Mouse (Mus musculus) thymus, postnatal 10 days (tissue): ENCODE data around the gene Nnmt.

Source experiments
- DNase-seq, 2 experiments: peaks; one replicate each; pipeline ENCODE4 v3.0.0; 2021; ENCODE audit warnings: low spot score in 2 of 2

The Nnmt gene

DNA sequence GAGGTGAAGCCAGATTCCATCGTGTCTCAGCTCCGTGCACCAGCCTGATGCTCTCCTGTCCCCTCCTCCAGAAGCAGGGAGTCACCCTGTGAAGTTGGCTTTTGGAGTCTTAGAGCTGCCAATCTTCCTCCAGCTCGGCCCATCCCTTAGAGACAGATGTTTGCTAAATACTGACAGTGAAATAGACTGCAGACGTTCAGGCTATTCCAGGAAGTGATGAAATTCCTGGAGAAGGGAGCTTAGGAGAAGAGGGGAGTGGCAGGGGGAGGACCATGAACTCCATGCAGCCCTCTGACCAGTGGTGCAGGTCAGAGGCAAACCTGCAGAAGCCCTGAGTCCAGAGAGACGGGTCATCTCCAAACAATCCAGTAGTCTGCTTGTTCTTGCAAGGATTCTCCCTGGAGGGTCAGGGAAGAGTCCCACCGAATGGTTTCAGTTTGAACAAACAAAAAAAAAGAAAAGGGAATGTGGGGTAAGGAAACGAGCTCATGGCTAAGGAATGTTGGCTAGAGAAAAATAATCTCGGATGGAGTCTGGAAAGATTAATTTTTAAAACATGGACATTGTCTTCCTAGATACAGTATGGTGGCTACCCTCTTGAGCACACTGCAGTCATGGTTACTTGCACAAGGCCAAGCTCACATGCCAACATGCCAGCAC lies at the start of gene Nnmt:
Nnmt (minus strand) TSS at position 215 of the 660 bp plus-strand sequence.
- no peak for DNase-seq

DNA sequence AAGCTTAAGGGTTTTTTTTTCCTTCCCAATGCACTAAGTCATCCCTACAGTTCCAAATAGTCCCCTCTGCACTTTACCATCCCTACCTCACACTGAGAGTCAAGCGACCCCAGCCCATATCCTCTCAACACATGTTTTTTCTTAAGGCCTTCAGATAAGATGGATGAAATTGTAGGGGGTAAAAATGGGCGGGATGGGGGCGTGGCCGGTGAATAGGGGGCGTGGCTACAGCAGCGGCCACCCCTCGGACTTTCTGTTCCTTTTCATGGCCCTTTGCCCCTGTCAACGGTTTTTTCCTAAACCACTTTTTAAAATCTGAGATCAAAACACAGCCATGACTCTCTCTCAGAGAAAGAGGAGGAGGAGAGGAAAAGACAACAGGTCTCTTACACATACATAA lies 49.8 kb upstream of the Nnmt start:
- no peak for DNase-seq

DNA sequence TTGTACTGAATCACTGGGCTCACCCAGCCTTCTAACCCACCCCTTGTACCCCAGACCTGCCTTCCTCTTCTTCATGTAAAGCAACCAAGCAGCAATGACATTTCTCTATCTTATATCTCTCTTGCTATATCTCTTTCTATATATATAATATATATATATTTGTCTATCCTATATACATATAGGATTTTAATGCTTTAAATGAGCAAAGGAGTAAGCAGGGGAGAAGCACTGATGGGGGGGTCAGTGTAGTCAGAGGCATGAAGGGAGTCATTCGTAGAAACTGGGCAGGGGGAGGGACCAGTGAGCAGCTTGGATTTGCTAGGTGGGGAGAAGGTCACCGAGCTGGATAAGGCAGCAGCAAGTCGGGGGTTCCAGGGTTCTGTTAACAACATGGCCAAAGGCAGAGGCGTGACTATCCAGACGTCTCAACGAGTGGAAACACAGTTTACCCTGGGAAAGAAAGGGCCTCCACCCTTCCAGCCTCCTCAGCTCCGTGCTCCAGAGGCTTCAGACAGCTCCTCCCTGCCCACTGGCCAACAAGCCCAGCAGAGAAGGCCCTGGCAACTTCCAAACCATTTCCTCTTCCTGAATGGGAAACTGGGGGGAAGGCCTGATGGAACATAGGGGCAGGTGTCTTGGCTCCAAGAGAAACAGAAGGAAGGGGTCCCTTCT lies 48.6 kb upstream of the Nnmt start:
- DNase-seq, result no peak

DNA sequence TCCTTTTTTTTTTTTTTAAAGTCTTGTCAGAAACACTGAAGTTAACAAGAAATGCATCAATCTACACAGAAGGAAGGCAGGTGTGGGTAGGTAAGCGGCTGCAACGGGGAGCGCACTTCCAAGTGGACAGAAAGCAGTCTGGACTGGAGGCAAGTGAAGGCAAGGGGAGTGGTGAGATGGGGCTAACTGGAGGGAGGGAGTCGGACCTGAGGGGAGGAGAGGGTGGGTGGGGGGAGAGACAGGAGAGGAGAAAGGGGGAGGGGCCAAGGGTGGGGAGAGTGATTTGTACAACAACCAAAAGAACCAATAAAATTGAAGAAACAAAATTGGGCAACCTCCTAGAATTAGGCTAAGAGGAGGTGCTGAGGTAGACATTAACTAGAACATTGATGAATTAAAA lies 47.1 kb upstream of the Nnmt start:
- DNase-seq, result no peak

DNA sequence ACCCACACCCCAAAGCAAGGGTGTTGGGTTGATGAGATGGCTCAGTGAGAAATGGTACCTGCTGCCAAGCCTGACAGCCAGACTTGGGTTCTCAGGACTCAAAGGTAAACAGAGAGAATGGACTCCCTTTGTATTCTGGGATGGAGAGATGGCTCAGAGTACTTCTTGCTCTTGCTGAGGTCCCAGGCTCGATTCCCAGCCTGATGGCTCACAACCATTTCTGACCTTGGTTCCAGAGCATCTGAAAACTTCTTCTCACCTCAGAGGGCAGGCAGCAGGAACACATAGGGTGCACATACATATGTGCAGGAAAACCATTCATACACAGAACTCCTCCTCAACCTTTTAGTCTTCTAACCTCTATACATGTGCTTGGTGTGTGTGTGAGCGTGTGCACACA lies 45.9 kb upstream of the Nnmt start:
- no peak for DNase-seq

DNA sequence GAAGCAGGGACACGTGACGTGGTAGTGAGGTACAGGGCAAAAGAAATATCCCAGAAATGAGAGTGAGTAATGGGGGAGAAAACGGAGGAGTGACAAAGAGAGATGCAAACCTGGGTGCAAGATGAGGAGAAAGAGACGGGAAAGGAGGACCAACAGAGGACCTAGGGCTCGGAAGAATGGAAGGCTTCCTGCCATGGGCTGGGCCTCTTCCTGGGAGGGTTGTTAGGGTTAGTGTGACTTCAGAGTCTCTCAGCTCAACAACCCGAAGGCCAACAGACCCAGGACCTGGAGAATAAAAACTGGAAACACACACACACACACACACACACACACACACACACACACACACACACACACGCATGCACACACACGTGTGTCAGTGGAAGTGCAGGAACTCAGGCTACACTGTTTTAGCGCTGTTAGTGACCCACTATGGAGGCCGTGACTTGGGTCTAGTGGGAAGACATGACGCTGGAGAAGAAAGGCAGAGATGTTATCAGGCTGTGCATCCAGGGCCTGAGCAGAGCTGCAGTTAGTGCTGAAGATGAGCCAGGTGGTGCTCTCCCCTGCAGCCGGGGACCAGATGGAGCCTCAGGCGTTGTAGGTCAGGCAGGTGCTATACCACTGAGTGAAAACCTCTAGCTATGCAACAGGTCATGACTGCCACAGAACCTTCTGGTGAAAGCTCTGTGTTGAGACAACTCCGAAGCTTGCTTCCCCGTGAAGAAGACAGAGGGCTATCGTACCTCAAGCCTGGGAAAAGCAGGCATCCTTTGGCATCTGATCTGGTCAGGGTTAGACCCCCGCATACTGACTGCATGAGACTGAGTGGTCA lies 45.1 kb upstream of the Nnmt start:
- peak; percentile 48 to 57 for DNase-seq

DNA sequence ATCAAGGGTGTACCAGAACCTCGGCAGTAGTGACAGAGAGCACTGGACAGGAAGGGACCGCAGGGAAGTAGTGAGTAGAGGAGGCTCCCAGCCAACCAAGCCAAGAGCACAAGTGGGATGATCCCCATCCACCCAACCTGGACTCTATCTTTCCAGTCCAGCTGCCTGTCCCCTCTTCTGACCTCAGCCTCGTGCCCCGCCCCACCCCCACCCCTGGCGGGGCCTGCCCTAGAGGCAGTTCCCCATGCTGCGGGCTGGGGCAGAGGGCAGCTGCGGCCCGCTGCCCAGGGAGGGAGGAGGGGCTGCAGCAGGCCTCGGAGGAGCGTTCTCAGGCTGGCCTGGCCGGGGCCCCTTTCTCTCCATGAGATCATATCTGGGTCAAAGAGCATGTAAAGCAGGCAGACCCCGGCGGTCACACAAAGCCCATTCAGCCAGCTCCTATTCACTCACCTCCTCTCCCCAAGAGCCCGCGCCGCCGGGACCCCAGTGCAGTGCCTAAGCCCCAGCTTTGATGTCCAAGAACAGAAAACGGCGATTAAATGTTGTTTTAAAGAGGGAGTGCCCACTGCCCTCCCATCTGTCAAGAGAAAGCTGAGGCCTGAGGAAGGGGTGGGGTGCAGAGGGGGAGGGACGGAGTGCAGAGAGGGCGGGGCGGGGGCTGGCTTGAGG lies 44.3 kb upstream of the Nnmt start:
- no peak for DNase-seq

DNA sequence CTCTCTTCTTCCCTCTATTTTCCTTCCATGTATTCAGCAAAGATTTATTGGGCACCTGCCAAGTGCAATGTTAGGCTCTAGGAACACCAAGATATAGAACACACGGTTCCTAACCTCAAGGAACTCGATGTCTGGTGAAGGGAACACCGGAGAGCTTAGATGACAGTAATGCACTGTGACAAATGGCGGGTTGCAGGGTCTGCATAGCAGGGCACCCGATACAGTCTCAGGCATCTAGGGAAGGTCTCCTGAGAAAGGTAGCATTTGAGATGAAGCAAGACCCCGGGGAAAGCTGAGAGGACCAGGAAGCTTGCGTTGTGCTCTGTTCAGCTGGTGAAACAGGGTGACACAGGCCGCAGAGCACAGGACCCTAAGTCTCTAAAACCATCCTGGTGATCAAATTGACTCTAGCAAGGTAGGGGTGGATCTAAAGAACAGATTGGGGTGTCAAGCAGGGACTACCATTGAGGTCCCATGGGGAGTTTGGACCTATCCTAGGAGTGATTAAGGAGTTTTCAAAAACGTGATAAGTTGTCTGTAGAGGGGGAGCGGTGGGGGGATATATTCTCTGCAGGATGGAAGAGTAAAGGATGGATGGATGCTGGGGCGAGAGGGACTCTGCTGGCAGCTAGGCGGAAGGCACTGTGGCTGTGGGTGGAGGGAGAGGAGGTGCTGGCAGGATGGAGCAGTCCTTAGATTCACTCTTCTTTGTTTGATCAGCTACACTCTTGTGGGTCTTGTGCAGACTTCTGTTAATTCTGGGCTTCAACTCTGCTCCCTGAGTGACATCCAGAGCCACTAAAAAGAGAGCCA lies 43.5 kb upstream of the Nnmt start:
- DNase-seq, result no peak

DNA sequence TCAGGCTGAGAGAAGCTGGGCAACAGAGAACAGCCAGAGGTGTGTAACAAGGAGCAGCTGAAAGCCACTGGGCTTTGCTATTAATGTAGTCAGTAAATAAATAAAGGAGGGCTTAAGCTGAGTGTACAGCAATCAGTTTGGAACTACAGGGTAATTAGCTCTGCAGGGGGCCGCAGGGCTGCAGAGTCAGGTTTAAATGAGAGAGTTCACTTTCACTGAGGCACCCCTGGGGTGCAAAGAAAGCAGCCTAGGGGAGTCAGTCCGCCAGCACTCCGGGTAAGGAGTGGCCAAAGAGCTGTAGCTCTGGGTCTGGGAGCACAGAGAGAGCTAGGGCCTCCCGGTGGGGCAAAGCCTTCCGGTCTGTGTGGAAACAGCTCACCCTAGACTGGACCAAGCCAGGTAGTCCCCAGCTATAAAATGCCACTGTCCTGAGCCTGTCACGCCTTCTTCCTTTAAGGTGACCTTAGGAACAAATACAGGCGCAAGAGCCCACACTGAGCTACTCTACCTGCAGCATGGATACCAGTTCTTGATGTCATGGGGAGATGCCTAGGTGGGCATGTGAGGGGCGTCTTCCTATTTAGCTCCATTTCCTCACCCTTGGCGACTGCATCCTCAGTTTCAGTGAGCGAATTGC lies 42.8 kb upstream of the Nnmt start:
- no peak for DNase-seq

DNA sequence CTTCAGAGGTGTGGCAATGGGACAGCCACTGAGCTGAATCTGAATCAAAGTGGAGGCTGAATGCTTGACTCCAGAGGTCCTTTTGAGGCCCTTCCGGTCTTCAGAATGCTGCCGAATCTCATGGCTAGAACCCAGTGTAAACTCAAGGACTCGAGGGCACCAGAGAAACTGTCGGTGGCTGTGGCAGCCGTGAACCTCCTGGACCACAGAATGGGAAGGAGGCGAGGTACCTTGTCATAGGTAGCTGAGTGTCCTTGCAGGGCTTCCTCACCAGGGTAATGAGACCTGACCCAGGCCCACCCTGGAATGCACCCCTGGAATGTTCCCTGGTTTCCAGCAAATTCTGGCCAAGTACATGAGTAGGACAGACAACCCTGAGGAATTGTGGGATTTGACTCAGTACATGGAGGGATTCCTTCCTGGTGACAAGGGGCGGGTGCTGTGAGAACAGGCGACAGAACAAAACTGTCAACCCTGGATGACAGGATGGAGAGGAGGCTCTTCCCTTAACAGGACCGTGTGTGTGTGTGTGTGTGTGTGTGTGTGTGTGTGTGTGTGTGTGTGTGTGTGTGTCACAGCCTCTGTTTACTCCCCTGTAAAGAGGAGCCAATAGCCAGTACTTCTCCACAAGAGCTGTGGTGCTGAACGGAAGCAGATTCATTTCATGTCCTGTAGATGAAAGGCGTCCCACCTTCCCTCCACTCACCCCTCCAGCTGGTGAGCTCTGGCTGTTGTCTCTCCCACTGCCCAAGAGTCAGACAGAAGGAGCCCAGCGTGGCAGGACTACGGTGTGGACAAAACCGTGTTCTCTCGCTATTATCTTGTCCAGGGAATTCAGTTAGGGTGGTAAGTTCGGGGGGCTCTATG lies 42.1 kb upstream of the Nnmt start:
- no peak for DNase-seq

DNA sequence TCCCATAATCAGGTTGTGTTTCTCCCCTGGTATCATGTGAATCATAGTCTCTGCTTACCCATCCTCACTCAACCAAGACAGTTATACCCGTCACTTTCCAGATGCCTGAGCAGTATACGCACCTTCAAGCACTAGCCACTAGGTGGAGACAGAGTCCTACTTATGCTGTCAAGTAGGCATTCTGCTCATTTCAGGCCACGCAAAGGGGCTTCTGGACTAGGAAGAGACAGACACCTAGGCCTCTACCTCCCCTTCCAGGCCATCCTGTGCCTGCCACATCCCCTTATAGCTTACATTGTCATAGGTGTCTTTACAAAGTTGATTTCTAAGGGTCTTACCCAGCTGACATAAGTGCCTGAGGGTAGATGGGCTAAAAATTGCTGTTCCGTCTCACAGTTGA lies 41.3 kb upstream of the Nnmt start:
- DNase-seq, result peak; percentile 50 to 77

DNA sequence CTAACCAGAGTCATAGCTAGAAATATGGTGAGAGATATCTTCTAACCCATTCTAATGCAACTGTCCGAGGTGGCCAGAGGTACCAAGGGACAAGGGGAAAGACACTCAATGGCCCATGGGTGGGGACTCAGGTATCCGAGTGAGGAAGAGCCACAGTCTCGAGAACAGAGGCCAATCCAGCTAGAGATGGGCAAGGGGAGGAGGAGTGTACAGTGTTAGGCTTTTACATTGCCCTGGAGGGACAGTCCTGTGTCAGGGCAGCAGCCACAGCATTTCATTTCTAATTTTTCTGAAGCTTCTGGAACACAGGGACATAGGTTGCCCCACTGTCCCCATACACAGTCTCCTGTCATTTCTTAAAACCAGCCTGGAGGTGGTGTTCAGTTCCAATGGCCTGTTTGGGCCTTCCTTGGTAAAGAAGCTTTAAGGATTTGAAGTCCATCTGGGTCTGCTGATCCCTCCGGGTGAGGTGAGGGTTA lies 40.7 kb upstream of the Nnmt start:
- no peak for DNase-seq

DNA sequence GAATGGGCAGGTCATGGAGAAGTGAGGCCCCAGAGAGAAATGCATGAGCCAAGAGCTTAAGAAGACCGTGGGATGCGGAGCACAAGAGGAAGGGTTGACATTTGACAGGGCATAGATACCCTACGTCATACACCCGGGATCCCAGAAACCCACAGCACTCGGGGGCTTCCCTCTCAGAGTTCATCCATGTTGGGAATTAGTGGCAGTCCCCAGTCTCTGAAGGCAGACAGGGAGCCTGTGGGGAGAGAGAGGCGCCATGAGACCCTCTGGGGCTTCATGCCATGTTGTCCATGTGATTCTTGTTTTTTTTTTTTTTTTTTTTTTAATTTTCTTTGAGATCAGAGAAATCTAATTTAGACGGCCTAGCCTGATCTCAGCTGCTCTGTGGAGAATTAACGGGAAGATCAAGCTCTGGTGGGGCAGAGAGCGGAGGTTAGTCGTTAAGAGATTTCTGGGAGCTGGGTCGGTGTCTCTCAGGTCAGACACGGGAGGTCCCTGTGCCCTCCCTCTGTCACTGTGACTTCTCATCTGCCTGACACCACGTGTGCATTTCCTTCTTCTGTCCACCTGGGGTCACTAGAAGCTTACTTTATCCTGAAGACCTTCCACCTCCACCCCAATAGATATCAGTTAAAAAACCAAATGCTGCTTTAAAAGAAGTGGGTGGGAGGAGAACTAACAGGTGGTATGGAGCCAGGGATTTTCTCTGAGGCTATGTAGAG lies 40.1 kb upstream of the Nnmt start:
- DNase-seq, result peak; percentile 16 to 38

DNA sequence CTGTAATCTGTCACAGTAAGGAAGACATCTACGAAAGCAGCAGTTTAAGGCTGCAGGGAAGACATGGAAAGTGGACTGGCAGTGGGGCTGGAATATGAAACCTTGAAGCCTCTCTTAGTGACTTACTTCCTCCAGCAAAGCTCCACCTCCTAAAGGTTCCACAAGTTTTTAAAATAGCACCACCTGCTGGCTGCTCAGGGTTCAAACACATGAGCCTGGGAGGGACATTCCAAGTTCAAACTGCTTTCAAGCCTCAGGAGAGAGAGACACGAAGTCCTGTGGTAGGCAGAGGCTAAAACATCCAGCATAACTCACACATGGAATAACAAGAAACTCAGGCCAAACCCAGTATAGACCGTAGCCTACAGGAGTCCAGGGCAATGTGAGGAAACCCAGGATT lies 39.4 kb upstream of the Nnmt start:
- DNase-seq, result no peak

DNA sequence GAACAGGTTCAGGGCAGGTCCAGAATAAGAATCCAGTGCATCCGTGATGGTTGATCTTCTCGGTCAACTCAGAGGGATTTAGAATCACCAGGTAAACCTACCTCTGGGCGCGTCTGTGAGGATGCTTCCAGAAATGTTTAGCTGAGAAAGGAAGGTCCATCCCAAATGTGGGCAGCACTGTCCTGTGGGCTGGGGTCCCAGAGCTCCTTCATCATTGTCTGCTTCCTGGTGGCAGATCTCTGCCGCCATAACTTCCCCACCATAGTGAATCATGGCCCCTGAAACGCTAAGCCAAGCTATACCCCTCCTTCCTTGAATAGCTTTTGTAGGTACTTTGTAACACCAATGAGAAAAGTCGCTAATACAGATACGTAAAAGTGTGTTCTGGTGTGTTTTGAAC lies 36.7 kb upstream of the Nnmt start:
- no peak for DNase-seq

DNA sequence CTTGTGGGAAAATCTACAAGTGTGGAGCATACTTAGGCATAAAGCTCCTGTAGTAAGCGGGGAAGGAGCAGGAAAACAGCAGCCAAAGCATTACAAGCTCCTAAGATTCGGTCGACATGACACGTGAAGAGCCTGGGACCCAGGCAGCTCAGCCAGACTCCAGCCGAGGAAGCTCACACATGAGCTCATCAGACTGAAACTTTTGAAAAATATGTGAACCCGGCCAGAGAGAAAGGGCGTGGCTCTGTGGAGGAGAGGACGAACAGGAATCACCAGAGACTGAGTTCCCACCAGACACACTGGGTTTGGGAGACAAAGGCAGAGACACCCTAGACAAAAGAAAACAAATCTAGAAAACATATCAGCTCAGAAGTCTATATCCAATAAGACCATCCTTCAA lies 35.9 kb upstream of the Nnmt start:
- no peak for DNase-seq

DNA sequence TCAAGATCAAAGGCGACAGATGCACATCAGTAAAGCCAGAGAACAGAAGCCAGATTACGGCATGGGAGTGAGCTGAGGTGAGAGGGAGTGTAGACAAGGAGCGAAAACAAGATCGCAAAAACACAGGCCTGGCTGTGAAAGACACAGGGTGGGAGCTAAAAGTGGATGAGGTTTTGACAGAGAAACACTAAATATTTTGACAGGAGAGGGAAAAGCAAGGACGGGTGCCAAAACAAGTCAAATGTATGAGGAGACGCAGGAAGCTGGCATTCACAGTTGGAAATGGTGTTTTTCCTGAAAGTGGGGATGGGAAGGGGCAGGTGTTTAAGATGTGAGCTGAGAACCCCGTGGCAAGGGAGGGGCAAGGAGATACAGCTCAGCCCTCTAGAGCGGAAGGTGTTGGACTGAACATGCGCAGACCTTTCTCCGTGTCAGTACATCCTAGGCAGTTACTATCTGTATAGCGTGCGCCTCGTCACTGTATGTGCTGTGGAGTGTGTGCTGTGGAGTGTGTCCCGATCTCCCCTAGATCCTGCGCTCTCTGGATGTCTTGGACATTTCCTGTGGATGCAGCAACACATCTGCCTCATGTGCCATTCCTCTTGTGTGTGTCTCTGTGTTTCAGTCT lies 33.3 kb upstream of the Nnmt start:
- peak in 1 of 2 experiments; percentile 0 for DNase-seq

DNA sequence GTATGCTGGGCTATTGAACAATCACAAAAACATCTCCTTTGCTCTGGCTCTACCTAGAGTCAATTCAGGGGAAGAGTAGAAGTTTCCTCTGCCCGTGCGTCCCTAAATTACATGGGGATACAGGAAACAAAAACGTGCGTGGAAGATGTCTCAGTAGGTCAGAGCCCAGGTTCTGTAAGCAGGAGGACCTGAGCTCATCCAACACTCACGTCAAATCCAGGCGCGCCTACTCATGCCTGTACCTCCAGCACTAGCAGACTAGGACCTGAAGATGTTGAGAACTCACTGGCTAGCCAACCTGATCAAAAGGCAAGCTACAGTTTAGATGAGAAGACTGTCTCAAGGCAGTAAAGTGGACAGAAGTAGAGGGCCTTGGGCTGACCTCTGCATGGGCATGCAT lies 32.2 kb upstream of the Nnmt start:
- peak in 1 of 2 experiments; percentile 0 for DNase-seq
